Mouse (Mus musculus): ENCODE results near the gene Rbm17.
A peak's percentile ranks its signal among the peaks of the same experiment; 100 is the strongest.
"Not testable (repeated sequence)": the region's sequence is repeated elsewhere in the genome, so short reads cannot be mapped to it uniquely, and the experiment has no call there.

Rbm17 gene

GRCm38 (mm10) chr2:11604053-11604452 lies at the start of gene Rbm17:
Gene Rbm17, minus strand, starts transcription at chr2:11604153.
- no peak for DNase-seq (ENCODE audit: extremely low read depth, insufficient read length, low spot score)

GRCm38 (mm10) chr2:11653330-11653729 lies 49.4 kb upstream of the Rbm17 start:
- no peak for DNase-seq (ENCODE audit: extremely low read depth, insufficient read length, low spot score)

- DNase-seq (ENCODE audit: extremely low read depth, insufficient read length, low spot score), result no peak
Observed at GRCm38 (mm10) chr2:11652780-11653179, 48.8 kb upstream of the Rbm17 start.

GRCm38 (mm10) chr2:11652196-11652595 lies 48.2 kb upstream of the Rbm17 start:
- DNase-seq (ENCODE audit: extremely low read depth, insufficient read length, low spot score), result no peak

GRCm38 (mm10) chr2:11651476-11651875 lies 47.5 kb upstream of the Rbm17 start:
- no peak for DNase-seq (ENCODE audit: extremely low read depth, insufficient read length, low spot score)

DNA sequence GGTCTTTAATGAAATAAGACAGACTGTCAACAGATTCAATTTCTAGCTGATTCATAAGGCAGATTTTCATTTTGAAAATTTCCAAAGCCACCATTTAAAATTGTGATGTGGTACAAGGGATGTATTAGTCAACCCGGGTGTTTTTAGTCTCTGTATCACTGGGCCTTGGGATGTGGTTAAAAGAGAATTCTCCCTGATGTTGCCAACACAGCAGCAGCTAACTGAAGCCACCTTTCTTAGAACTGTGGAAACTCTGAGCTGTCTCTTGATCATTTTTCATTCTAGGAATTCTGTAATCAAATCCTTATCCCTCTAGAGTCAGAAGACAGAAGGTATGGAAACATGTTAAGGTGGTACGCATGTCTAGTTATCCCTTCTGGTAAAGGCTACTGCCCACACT lies 41.3 kb upstream of the Rbm17 start:
- DNase-seq (ENCODE audit: extremely low read depth, insufficient read length, low spot score), result no peak

DNA sequence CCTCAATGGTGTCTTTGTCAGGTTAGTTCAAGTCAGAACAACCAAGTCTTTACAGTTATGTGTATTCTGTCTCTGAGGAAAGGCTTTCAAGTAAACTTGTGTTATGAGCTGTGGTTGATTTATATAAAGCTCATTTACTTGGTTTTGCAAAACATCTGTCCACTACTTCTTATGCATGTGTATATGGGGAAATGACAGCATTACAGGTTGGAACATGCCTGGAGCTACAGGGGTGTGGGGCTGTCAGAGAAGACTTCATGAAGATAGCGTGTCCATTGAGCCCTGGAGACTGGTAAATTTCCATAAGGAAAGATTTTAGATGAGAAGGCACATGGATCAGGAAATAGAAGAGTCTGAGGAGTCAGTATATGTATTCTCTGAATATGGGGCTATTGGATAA lies 40.1 kb upstream of the Rbm17 start:
- no peak for DNase-seq (ENCODE audit: extremely low read depth, insufficient read length, low spot score)

- no peak for DNase-seq (ENCODE audit: extremely low read depth, insufficient read length, low spot score)
Observed at GRCm38 (mm10) chr2:11642451-11642941, 38.5 kb upstream of the Rbm17 start, which contains the start of gene Il2ra. Gene Il2ra, plus strand, starts transcription at chr2:11642807.

DNA sequence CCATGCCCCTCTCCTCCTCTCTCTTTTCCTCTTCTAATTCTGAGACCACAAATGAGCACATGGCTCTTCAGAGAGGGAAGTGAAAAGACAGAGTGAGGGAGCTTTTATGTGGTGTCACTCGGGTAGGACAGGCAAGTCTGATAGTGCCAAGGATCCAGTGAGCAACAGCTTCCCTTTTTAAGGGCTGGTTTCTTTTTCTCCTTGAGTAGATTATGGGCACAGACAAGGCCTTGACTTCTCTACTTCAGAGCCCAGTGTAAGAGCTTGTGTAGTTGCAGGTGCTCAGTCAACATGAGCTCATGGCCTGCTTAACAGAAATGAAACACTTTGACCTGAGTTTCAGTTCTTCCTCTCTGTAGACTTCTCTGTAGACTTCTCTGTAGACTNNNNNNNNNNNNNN lies 33.2 kb upstream of the Rbm17 start:
- DNase-seq (ENCODE audit: extremely low read depth, insufficient read length, low spot score), result no peak

GRCm38 (mm10) chr2:11636138-11636480 lies 32.2 kb upstream of the Rbm17 start:
- DNase-seq (ENCODE audit: extremely low read depth, insufficient read length, low spot score), result no peak

GRCm38 (mm10) chr2:11635471-11636137 lies 31.7 kb upstream of the Rbm17 start:
- DNase-seq (ENCODE audit: extremely low read depth, insufficient read length, low spot score), result no peak

DNA sequence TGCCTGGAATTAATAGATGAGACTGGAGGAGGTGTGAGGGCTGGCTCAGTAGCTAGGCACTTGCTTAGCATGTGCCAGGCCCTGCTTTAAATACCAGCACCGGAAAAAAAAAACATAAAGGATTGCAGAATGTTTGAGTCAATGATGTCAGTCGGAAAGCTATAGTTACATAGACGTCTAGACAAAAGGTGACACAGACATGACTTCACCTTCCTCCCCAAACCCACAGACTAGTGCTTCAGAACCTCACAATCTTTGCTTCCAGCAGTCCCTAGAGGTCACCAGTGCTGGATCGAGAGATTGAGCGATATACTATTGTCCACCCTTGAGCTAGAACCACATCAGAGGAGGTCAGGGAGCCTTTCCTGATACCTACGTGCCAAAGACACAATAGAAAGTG lies 31.1 kb upstream of the Rbm17 start:
- DNase-seq (ENCODE audit: extremely low read depth, insufficient read length, low spot score), result no peak

- DNase-seq (ENCODE audit: extremely low read depth, insufficient read length, low spot score), result no peak
Observed at GRCm38 (mm10) chr2:11625890-11626289, 21.9 kb upstream of the Rbm17 start, which contains the start of gene Gm17490. Gene Gm17490, minus strand, starts transcription at chr2:11626264.

DNA sequence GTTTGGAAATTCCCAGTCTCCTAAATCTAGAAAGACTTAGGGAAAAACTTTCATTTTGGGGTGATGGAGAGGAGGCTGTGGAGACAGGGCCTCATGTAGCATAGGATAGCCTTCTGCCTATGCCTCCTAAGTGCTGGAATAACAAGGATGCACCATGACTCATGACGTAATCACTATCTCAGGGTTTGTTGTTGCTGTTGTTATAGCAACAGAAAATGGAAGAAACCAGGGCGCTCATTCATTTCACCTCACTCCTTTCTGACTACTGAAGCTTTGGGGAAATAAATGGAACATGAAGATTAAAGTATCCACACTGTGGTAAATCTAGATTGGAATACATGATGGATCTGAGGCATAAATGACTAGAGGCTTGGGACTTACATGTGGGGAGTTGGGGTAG lies 19.8 kb upstream of the Rbm17 start:
- DNase-seq (ENCODE audit: extremely low read depth, insufficient read length, low spot score), result no peak

DNA sequence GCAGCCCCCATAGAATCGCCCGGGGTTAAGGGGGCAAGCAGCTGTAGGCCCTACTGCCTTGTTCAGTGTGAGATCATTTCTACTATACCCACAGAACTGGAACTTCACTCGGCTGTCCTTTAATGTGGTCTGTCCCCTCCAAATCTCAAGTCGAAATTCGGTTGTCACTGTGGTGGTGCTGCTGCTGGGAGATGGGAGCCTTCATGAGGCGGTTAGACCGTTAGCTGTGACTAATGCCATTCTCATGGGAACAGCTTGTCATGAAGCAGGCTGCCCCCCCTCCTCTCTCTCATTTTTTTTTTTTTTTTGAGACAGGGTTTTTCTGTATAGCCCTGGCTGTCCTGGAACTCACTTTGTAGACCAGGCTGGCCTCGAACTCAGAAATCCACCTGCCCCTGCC lies 19.2 kb upstream of the Rbm17 start:
- DNase-seq (ENCODE audit: extremely low read depth, insufficient read length, low spot score), result no peak

GRCm38 (mm10) chr2:11619598-11619997 lies 15.6 kb upstream of the Rbm17 start:
- no peak for DNase-seq (ENCODE audit: extremely low read depth, insufficient read length, low spot score)

GRCm38 (mm10) chr2:11616846-11617245 lies 12.9 kb upstream of the Rbm17 start:
- DNase-seq (ENCODE audit: extremely low read depth, insufficient read length, low spot score), result no peak

DNA sequence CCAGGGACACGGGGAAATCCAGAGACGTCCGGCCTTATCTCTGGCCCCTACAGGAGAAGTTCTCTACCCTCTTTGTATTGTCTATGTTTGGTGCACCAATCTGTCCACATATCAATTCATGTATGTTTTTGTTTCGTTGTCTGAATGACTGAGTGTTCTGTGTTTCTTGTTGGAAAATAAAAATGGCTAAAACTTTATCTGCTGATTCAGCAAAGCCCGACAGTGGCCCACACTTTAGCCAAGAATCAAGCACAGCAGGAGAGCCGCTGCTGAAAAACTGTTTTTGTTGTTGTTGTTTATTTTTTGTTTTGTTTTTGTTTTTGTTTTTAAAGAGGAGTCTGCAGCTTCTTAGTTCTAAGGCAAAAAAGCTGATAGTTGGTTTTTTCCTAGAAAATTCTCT lies 9.0 kb upstream of the Rbm17 start:
- DNase-seq (ENCODE audit: extremely low read depth, insufficient read length, low spot score), result not testable (repeated sequence)

GRCm38 (mm10) chr2:11606718-11607117 lies 2.8 kb upstream of the Rbm17 start:
- not testable (repeated sequence) for DNase-seq (ENCODE audit: extremely low read depth, insufficient read length, low spot score)

GRCm38 (mm10) chr2:11604911-11605310 lies 958 bp upstream of the Rbm17 start:
- DNase-seq (ENCODE audit: extremely low read depth, insufficient read length, low spot score), result no peak

DNA sequence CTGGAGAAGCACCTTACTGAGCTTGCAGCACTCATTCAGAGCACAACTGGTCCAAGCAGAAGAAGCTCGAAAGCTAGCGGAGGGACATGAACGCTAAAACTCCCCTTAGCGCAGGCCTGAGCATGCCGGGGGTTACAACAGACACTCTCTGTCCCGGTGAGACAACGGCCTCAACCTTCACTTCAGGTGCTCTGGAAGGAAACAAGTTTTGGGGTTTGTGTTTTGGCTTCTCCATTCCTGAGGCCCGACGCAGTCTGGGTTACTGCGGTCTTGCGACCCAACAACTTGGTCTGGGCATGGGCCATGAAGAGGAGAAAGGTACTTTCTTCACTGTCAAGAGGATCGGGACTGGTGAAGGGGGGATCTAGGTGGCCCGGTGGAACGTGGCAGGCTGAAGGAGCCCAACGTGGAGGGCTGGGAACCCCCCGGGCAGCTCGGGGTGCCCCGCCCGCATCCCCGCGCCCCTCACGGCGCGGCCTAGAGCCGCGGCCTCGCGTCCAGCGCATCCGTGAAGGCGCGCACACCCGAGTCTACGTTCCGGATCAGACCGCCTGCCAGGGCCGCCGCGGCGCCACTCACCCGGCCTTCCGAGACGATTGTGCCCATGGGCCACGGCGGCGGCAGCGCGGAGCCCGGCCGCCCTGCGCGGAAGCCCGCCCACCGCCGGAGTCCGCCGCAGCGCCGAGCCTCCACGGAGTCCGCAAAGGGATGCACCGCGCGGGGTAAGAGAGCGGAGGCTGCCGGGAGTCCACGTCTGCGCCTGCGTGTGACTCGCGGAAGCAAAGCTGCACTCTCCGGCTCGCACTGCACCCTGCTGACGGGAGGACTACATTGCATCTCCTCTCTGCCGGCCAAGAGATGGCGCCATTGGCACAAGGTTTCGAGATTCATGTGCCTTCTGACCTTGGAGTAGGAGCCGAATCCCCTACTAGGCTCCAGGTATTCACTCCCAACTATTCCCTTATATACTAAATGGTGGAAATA lies 1.2 kb downstream of the Rbm17 start:
- DNase-seq (ENCODE audit: extremely low read depth, insufficient read length, low spot score), result peak; percentile 89

DNA sequence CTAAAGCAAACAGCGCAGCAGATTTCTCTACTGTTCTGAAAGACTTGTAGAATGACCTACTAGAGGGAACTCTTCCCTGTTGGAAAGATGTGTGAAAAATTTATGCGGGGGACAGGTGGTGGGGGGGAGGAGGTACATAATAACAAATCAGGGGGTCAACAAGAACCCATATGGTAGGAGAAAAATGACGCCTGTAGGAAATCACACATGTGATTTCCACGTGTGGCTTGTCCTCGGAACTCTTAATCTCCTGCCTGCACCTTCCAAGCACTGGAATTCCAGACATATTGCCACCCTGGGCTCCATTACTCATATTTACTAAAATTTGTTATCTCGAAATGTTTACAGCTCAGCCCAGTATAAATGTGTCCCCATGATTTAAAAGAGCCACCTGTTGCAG lies 2.2 kb downstream of the Rbm17 start:
- DNase-seq (ENCODE audit: extremely low read depth, insufficient read length, low spot score), result no peak
